Mouse (Mus musculus): ENCODE measurements around the gene 1700016H13Rik. TPM values are rescaled to one million over a fixed set of nuclear protein-coding genes. Genes with fewer than 3 reads are reported as not detected.

1700016H13Rik gene
- total RNA-seq, 1 experiment, result 0.18 TPM

DNA sequence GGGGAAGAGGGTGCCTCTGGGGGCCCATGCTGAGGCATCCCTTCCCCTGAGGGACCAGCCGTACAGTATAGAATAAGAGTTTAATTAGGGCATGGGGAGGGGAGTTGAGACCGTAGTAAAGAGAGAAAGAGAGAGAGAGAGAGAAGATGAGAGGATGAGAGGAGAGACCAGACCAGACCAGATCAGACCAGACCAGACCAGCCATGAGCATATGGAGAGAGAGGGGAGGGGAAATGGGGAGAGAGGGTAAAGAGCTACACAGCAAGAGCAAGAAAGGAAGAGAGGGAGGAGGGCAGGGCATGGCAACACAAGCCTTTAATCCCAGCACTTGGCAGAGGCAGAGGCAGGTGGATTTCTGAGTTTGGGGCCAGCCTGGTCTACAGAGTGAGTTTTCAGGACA lies 44.9 kb upstream of the 1700016H13Rik start:
- H3K4me1 ChIP-seq (ENCODE audit: control insufficient read depth in 2 of 2, insufficient read depth in 2 of 2, low read length in 2 of 2, poor library complexity in 1 of 2), result peaks cover 8 to 28% of the 10 kb centered on the region in 2 experiments; a peak in 3 of 4 replicates
- no peak for TF ChIP-seq ZNF384 (IDR thresholded peaks at IDR 0.05; ENCODE audit: low read depth, low read length)
- no peak for TF ChIP-seq HCFC1 (IDR thresholded peaks at IDR 0.05; ENCODE audit: borderline replicate concordance, insufficient read depth, low read length)
- TF ChIP-seq ZC3H11A (IDR thresholded peaks at IDR 0.05; ENCODE audit: borderline replicate concordance, low read depth, low read length), result no peak
- TF ChIP-seq MAFK (IDR thresholded peaks at IDR 0.05; ENCODE audit: insufficient read depth, low read depth, low read length), result no peak
- TF ChIP-seq CHD2 (IDR thresholded peaks at IDR 0.05; ENCODE audit: low read depth, low read length), result no peak
- no peaks in the 10 kb centered on the region for H3K9me3 ChIP-seq (ENCODE audit: control insufficient read depth, insufficient read depth, low read depth, low read length)
- in situ Hi-C loops (cut with MboI; ENCODE audit: low sequenced_read_pairs in 2 of 2, unreplicated experiment in 2 of 2), result no loop called here
- no peak overlapping the region for H3K9ac ChIP-seq (ENCODE audit: insufficient read depth, low read depth, low read length, poor library complexity, severe bottlenecking)
- DNase-seq (ENCODE audit: low read depth, low spot score), result no peak
- H3K27ac ChIP-seq (ENCODE audit: insufficient read depth, low read depth, low read length, poor library complexity, severe bottlenecking), result no peak overlapping the region
- H3K4me3 ChIP-seq (ENCODE audit: insufficient read depth in 1 of 2, low read depth in 1 of 2, low read length in 2 of 2, poor library complexity in 1 of 2, severe bottlenecking in 1 of 2), result no peak overlapping the region
- peaks cover 2% of the 10 kb centered on the region; the same call in 1 of the 2 replicates for H3K36me3 ChIP-seq (ENCODE audit: control insufficient read depth, insufficient read depth, low read length, poor library complexity, severe bottlenecking)

DNA sequence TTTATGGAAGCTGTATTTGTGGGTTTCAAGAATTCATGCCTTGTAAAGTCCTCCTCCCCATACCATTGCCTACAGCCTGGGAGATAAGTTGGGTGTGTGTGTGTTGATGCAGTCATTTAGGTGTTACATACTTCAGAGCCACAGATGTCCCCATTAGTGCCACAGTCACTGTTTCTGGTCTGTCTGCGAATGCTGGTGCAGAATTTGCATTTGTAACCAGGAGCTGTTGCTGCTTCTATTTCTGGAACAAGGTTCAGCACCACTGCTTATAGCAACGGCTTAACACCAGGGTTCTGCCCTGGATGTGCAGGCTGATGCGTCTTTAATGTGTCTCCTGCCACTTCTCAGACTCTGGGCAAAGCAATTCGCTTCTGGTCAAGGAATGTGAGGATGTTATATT lies 43.7 kb upstream of the 1700016H13Rik start:
- no peak for DNase-seq (ENCODE audit: low read depth, low spot score)

DNA sequence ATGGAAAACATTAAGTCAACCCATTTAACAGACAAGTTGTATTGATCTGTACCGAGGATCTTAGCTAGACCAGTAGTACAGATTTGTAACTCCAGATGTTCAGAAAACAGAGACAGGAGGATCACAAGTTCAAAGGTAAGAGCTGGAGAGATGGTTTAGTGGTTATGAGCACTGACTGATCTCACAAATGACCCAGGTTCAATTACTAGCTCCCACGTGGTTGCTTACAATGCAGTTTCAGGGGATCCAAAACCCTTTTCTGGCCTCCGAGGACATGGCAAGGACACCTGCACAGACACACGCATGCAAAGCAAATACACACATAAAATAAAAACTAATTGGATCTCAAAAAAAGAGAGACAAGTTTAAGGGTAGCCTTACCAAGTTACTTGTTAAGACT lies 42.8 kb upstream of the 1700016H13Rik start:
- Histone ChIP-seq H3K4me1 (ENCODE audit: control insufficient read depth in 2 of 2, insufficient read depth in 2 of 2, low read length in 2 of 2, poor library complexity in 1 of 2) (peaks cover 6 to 23% of the 10 kb centered on the region in 2 experiments; a peak in 3 of 4 replicates), H3K36me3 (ENCODE audit: control insufficient read depth, insufficient read depth, low read length, poor library complexity, severe bottlenecking) (no peaks in the 10 kb centered on the region), H3K4me3 (ENCODE audit: insufficient read depth in 1 of 2, low read depth in 1 of 2, low read length in 2 of 2, poor library complexity in 1 of 2, severe bottlenecking in 1 of 2) (no peak overlapping the region), H3K9ac (ENCODE audit: insufficient read depth, low read depth, low read length, poor library complexity, severe bottlenecking) (no peak overlapping the region), H3K9me3 (ENCODE audit: control insufficient read depth, insufficient read depth, low read depth, low read length) (no peaks in the 10 kb centered on the region), H3K27ac (ENCODE audit: insufficient read depth, low read depth, low read length, poor library complexity, severe bottlenecking) (no peak overlapping the region)
- TF ChIP-seq CHD2 (IDR thresholded peaks at IDR 0.05; ENCODE audit: low read depth, low read length), result no peak
- TF ChIP-seq HCFC1 (IDR thresholded peaks at IDR 0.05; ENCODE audit: borderline replicate concordance, insufficient read depth, low read length), result no peak
- DNase-seq (ENCODE audit: low read depth, low spot score), result no peak
- in situ Hi-C loops (cut with MboI; ENCODE audit: low sequenced_read_pairs in 2 of 2, unreplicated experiment in 2 of 2), result no loop called here

More for the DNA sequence above, 43.7 kb upstream of the 1700016H13Rik start:
- no peaks in the 10 kb centered on the region for H3K9me3 ChIP-seq (ENCODE audit: control insufficient read depth, insufficient read depth, low read depth, low read length)
- in situ Hi-C loops (cut with MboI; ENCODE audit: low sequenced_read_pairs in 2 of 2, unreplicated experiment in 2 of 2), result no loop called here
- TF ChIP-seq ZNF384 (IDR thresholded peaks at IDR 0.05; ENCODE audit: low read depth, low read length), result no peak
- H3K36me3 ChIP-seq (ENCODE audit: control insufficient read depth, insufficient read depth, low read length, poor library complexity, severe bottlenecking), result no peaks in the 10 kb centered on the region
- no peak overlapping the region for H3K4me3 ChIP-seq (ENCODE audit: insufficient read depth in 1 of 2, low read depth in 1 of 2, low read length in 2 of 2, poor library complexity in 1 of 2, severe bottlenecking in 1 of 2)
- H3K27ac ChIP-seq (ENCODE audit: insufficient read depth, low read depth, low read length, poor library complexity, severe bottlenecking), result no peak overlapping the region
- peaks cover 6 to 23% of the 10 kb centered on the region in 2 experiments; a peak in 3 of 4 replicates for H3K4me1 ChIP-seq (ENCODE audit: control insufficient read depth in 2 of 2, insufficient read depth in 2 of 2, low read length in 2 of 2, poor library complexity in 1 of 2)
- no peak overlapping the region for H3K9ac ChIP-seq (ENCODE audit: insufficient read depth, low read depth, low read length, poor library complexity, severe bottlenecking)

DNA sequence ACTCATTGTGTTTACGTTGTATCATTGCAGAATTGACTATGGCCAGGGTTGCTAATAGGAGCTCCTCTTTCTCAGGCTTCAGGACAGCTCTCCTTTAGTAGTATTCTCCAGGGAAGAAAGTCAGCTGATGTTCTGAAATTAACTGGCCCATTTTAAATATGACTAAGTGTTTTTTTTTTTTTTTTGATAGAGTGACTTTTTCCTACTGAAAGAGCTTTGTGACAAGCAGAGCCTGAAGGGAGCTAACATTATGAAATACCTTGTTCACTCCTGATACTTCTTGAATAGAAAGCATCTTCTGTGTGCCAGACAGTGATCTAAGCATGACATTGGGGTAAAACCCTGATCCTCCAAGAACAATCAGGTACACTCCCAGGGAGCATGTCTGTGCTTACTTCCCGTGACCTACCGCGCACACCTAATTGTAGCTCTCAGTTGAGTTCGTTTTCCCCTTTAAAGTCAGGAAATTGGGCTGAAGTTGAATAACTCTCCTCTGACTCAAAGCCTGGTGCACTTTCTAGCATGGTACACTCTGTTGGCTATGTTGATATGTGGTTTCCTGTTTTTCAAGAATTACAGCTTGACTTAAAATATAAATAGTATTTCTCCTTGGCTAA lies 42.2 kb upstream of the 1700016H13Rik start:
- Histone ChIP-seq H3K27ac (ENCODE audit: insufficient read depth, low read depth, low read length, poor library complexity, severe bottlenecking) (no peak overlapping the region), H3K4me1 (ENCODE audit: control insufficient read depth in 2 of 2, insufficient read depth in 2 of 2, low read length in 2 of 2, poor library complexity in 1 of 2) (peaks cover 6 to 23% of the 10 kb centered on the region in 2 experiments; a peak in 3 of 4 replicates), H3K9me3 (ENCODE audit: control insufficient read depth, insufficient read depth, low read depth, low read length) (no peaks in the 10 kb centered on the region), H3K9ac (ENCODE audit: insufficient read depth, low read depth, low read length, poor library complexity, severe bottlenecking) (no peak overlapping the region), H3K4me3 (ENCODE audit: insufficient read depth in 1 of 2, low read depth in 1 of 2, low read length in 2 of 2, poor library complexity in 1 of 2, severe bottlenecking in 1 of 2) (no peak overlapping the region), H3K36me3 (ENCODE audit: control insufficient read depth, insufficient read depth, low read length, poor library complexity, severe bottlenecking) (no peaks in the 10 kb centered on the region)
- no peak for TF ChIP-seq ZC3H11A (IDR thresholded peaks at IDR 0.05; ENCODE audit: borderline replicate concordance, low read depth, low read length)
- TF ChIP-seq MAFK (IDR thresholded peaks at IDR 0.05; ENCODE audit: insufficient read depth, low read depth, low read length), result no peak
- no peak for TF ChIP-seq CHD2 (IDR thresholded peaks at IDR 0.05; ENCODE audit: low read depth, low read length)
- no peak for TF ChIP-seq ZNF384 (IDR thresholded peaks at IDR 0.05; ENCODE audit: low read depth, low read length)
- no peak for TF ChIP-seq HCFC1 (IDR thresholded peaks at IDR 0.05; ENCODE audit: borderline replicate concordance, insufficient read depth, low read length)
- in situ Hi-C loops (cut with MboI; ENCODE audit: low sequenced_read_pairs in 2 of 2, unreplicated experiment in 2 of 2), result no loop called here
- no peak for DNase-seq (ENCODE audit: low read depth, low spot score)

DNA sequence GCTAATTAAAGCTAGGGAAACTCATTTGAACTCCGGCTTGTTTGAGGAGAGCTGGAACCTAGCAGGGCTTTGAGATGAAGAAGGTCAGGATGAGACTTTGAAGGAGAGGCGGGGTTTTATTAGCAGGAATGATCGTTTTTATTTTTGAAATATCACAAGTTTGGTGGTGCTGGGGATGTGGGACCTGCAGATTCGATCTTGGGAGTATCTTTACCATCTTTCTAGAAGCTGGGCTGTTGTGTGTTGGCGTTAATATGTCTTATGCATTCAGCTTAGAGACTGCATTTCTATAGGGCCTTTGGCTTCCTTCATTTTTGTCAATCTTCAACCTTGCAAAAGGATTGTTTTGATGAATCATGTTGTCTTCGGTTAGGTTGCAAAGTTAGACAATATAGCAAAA lies 38.3 kb upstream of the 1700016H13Rik start:
- no peaks in the 10 kb centered on the region for H3K36me3 ChIP-seq (ENCODE audit: control insufficient read depth, insufficient read depth, low read length, poor library complexity, severe bottlenecking)
- H3K4me3 ChIP-seq (ENCODE audit: insufficient read depth in 1 of 2, low read depth in 1 of 2, low read length in 2 of 2, poor library complexity in 1 of 2, severe bottlenecking in 1 of 2), result peak overlapping the region; percentile 88 to 99
- no peak overlapping the region; the same call in 1 of the 2 replicates for H3K27ac ChIP-seq (ENCODE audit: insufficient read depth, low read depth, low read length, poor library complexity, severe bottlenecking)
- H3K9ac ChIP-seq (ENCODE audit: insufficient read depth, low read depth, low read length, poor library complexity, severe bottlenecking), result no peak overlapping the region; the same call in 1 of the 2 replicates
- no peak for DNase-seq (ENCODE audit: low read depth, low spot score)
- in situ Hi-C loops (cut with MboI; ENCODE audit: low sequenced_read_pairs in 2 of 2, unreplicated experiment in 2 of 2), result no loop called here
- no peak for TF ChIP-seq ZC3H11A (IDR thresholded peaks at IDR 0.05; ENCODE audit: borderline replicate concordance, low read depth, low read length)
- no peak for TF ChIP-seq HCFC1 (IDR thresholded peaks at IDR 0.05; ENCODE audit: borderline replicate concordance, insufficient read depth, low read length)
- TF ChIP-seq MAFK (IDR thresholded peaks at IDR 0.05; ENCODE audit: insufficient read depth, low read depth, low read length), result no peak
- TF ChIP-seq ZNF384 (IDR thresholded peaks at IDR 0.05; ENCODE audit: low read depth, low read length), result no peak
- no peak for TF ChIP-seq CHD2 (IDR thresholded peaks at IDR 0.05; ENCODE audit: low read depth, low read length)
- H3K4me1 ChIP-seq (ENCODE audit: control insufficient read depth in 2 of 2, insufficient read depth in 2 of 2, low read length in 2 of 2, poor library complexity in 1 of 2), result peaks cover 0 to 8% of the 10 kb centered on the region in 2 experiments; a peak in 2 of 4 replicates
- no peaks in the 10 kb centered on the region for H3K9me3 ChIP-seq (ENCODE audit: control insufficient read depth, insufficient read depth, low read depth, low read length)
